Mouse (Mus musculus) midbrain, postnatal 0 days (tissue): ENCODE measurements around the gene Olfr131. TPM values are rescaled to one million over a fixed set of nuclear protein-coding genes. Genes with fewer than 3 reads are reported as not detected.
"Not testable (repeated sequence)": the region's sequence is repeated elsewhere in the genome, so short reads cannot be mapped to it uniquely, and the experiment has no call there.

ENCODE experiments used
- ATAC-seq: fragments of 200-750 bp; cut with Nextera tagmentation; 2 replicates; pipeline ENCODE4 v1.8.0; 2017; ENCODE audit warnings: moderate number of reproducible peaks, mild to moderate bottlenecking, moderate TSS enrichment, moderate library complexity; ENCODE audit not compliant: low FRiP score
- DNase-seq: peaks from one replicate; pipeline ENCODE4 v3.0.0-alpha.2; 2015; ENCODE audit warnings: low spot score
- H3K27ac ChIP-seq: fragments of 300-500 bp; sonication (generic); 2 replicates; pipeline ENCODE4 v1.5.1; 2014; ENCODE audit warnings: low read depth, mild to moderate bottlenecking, low read length, mixed read lengths
- H3K27me3 ChIP-seq: fragments of 300-500 bp; sonication (generic); 2 replicates; pipeline ENCODE4 v1.6.1; 2014; ENCODE audit warnings: low read length, control low read depth, mixed read lengths; ENCODE audit not compliant: insufficient read depth
- H3K36me3 ChIP-seq: fragments of 300-500 bp; sonication (generic); 2 replicates; pipeline ENCODE4 v1.6.1; 2014; ENCODE audit warnings: low read length, control low read depth, mixed read lengths; ENCODE audit not compliant: insufficient read depth
- H3K4me1 ChIP-seq: fragments of 300-500 bp; sonication (generic); 2 replicates; pipeline ENCODE4 v1.6.1; 2014; ENCODE audit warnings: mild to moderate bottlenecking, control low read depth, antibody characterized with exemption, low read length, mixed read lengths; ENCODE audit not compliant: insufficient read depth
- H3K4me2 ChIP-seq: fragments of 300-500 bp; sonication (generic); 2 replicates; pipeline ENCODE4 v1.6.1; 2014; ENCODE audit warnings: low read depth, mild to moderate bottlenecking, low read length, mixed read lengths; ENCODE audit not compliant: poor library complexity, severe bottlenecking
- H3K4me3 ChIP-seq: fragments of 300-500 bp; sonication (generic); 2 replicates; pipeline ENCODE4 v1.5.1; 2014; ENCODE audit warnings: low read depth, mild to moderate bottlenecking, low read length, moderate library complexity
- H3K9ac ChIP-seq: fragments of 300-500 bp; sonication (generic); replicated peaks from 2 replicates; pipeline ENCODE4 v1.6.1; 2014; ENCODE audit warnings: mild to moderate bottlenecking, low read length, moderate library complexity, mixed read lengths; ENCODE audit not compliant: poor library complexity, severe bottlenecking
- H3K9me3 ChIP-seq: fragments of 300-500 bp; sonication (generic); 2 replicates; pipeline ENCODE4 v1.6.1; 2016; ENCODE audit warnings: low read length, control low read depth
- CTCF ChIP-seq: IDR thresholded peaks from 2 replicates; pipeline ENCODE4 v1.5.1; 2016; ENCODE audit warnings: antibody characterized with exemption, mild to moderate bottlenecking
- WGBS: fragments of 180-500 bp; shearing (Covaris S2); extraction: QIAGEN DNeasy Blood & Tissue Kit; methylation state at CpG from one replicate; pipeline ENCODE4 v1.1.7; 2014; 5-methylcytosine and 5-hydroxymethylcytosine counted together
- polyA plus RNA-seq: library from polyadenylated mRNA; unstranded; fragments of >200 nt; fragmentation: Nextera tagmentation; extraction: Ambion mirVana; gene quantifications from 2 replicates; pipeline ENCODE4 v1.2.1, GENCODE M21; 2015
- total RNA-seq: library from RNA; depleted of rRNA; stranded (reverse); fragments of >200 nt; gene quantifications from 2 replicates; pipeline ENCODE4 v1.2.3, GENCODE M21; 2014; rRNA removed

Olfr131 gene
- total RNA-seq, result not detected in 2 replicates
- not detected in 2 replicates for polyA plus RNA-seq

GRCm38 (mm10) chr17:38088593-38088992 is at the start of gene Olfr131:
Gene Olfr131 (minus strand): TSS chr17:38088693.
- H3K9me3 ChIP-seq, result no peaks in the 10 kb centered on the region
- no peaks in the 10 kb centered on the region for H3K36me3 ChIP-seq
- no peaks in the 10 kb centered on the region for H3K27me3 ChIP-seq
- H3K4me1 ChIP-seq, result no peaks in the 10 kb centered on the region
- no peak within 1 kb of the TSS for H3K4me2 ChIP-seq
- H3K27ac ChIP-seq, result no peak within 1 kb of the TSS
- ATAC-seq (no peak), DNase-seq (no peak)
- no peak within 1 kb of the TSS for H3K9ac ChIP-seq
- TF ChIP-seq CTCF, result no peak
- no peak within 1 kb of the TSS for H3K4me3 ChIP-seq

GRCm38 (mm10) chr17:38134426-38134825 is 45.9 kb upstream of the Olfr131 start, which contains the start of gene Olfr132:
Gene Olfr132 (minus strand): TSS chr17:38134526.
- no peaks in the 10 kb centered on the region for H3K36me3 ChIP-seq
- no peaks in the 10 kb centered on the region for H3K9me3 ChIP-seq
- no peak within 1 kb of the TSS for H3K9ac ChIP-seq
- H3K27me3 ChIP-seq, result no peaks in the 10 kb centered on the region
- H3K4me2 ChIP-seq, result no peak within 1 kb of the TSS
- DNase-seq (no peak), ATAC-seq (no peak)
- WGBS, result 80% methylated on average over 1 of the region's 1 CpGs
- H3K4me3 ChIP-seq, result no peak within 1 kb of the TSS
- H3K4me1 ChIP-seq, result no peaks in the 10 kb centered on the region
- no peak for TF ChIP-seq CTCF
- no peak within 1 kb of the TSS for H3K27ac ChIP-seq

- H3K27me3 ChIP-seq, H3K4me3 ChIP-seq, H3K9ac ChIP-seq, ATAC-seq, H3K4me1 ChIP-seq, DNase-seq, H3K27ac ChIP-seq, H3K9me3 ChIP-seq, H3K36me3 ChIP-seq, H3K4me2 ChIP-seq: not testable (repeated sequence)
- 48% methylated on average over 3 of the region's 3 CpGs for WGBS
These were observed 36.9 kb upstream of the Olfr131 start for GRCm38 (mm10) chr17:38125371-38125770.

GRCm38 (mm10) chr17:38124199-38124598 is 35.7 kb upstream of the Olfr131 start:
- H3K27ac ChIP-seq, H3K9me3 ChIP-seq, H3K9ac ChIP-seq, DNase-seq, H3K27me3 ChIP-seq, H3K4me3 ChIP-seq, ATAC-seq, H3K4me2 ChIP-seq, H3K4me1 ChIP-seq, H3K36me3 ChIP-seq: not testable (repeated sequence)
- 93% methylated on average over 1 of the region's 1 CpGs for WGBS

GRCm38 (mm10) chr17:38082364-38082763 is 6.1 kb downstream of the Olfr131 start:
- no peak overlapping the region for H3K9ac ChIP-seq
- no peak for TF ChIP-seq CTCF
- no peaks in the 10 kb centered on the region for H3K36me3 ChIP-seq
- H3K4me1 ChIP-seq, result no peaks in the 10 kb centered on the region
- no peaks in the 10 kb centered on the region for H3K27me3 ChIP-seq
- ATAC-seq, result no peak
- no peak overlapping the region for H3K4me2 ChIP-seq
- WGBS, result 87% methylated on average over 4 of the region's 4 CpGs
- no peaks in the 10 kb centered on the region for H3K9me3 ChIP-seq
- peak; percentile 3 for DNase-seq
- H3K4me3 ChIP-seq, result no peak overlapping the region
- no peak overlapping the region for H3K27ac ChIP-seq

- DNase-seq, result no peak
- H3K4me2 ChIP-seq, result no peak within 1 kb of the TSS
- H3K9ac ChIP-seq, result no peak within 1 kb of the TSS
- H3K27ac ChIP-seq, result no peak within 1 kb of the TSS
- H3K27me3 ChIP-seq, result no peaks in the 10 kb centered on the region
- H3K4me3 ChIP-seq, result no peak within 1 kb of the TSS
- no peaks in the 10 kb centered on the region for H3K36me3 ChIP-seq
- 89% methylated on average over 1 of the region's 1 CpGs for WGBS
- no peaks in the 10 kb centered on the region for H3K4me1 ChIP-seq
- ATAC-seq, result no peak
- no peak for TF ChIP-seq CTCF
- no peaks in the 10 kb centered on the region for H3K9me3 ChIP-seq
These were observed 24.9 kb downstream of the Olfr131 start, which contains the start of gene Olfr130 for GRCm38 (mm10) chr17:38063621-38064020. Gene Olfr130 (plus strand): TSS chr17:38063921.
